Mouse (Mus musculus) liver, adult 2 months (tissue): ENCODE measurements at regions not wholly inside any gene's neighbourhood (a gene's known extent, or its start where the extent isn't known, plus 50 kb on each side); places are given as distances from the start of the nearest gene placed in this dataset.

Experiments used
- DNase-seq: peaks from one replicate; pipeline ENCODE4 v3.0.0-alpha.2; 2011; ENCODE audit warnings: low read depth, low spot score; ENCODE audit errors: extremely low read depth
- H3K27ac ChIP-seq: fragments of 200-500 bp; replicated peaks from 2 replicates; pipeline ENCODE4 v1.5.1; 2012; ENCODE audit warnings: low read depth, mild to moderate bottlenecking, control low read depth, inconsistent platforms, low read length; ENCODE audit not compliant: insufficient read depth
- H3K27me3 ChIP-seq: fragments of 200-500 bp; 2 replicates; pipeline ENCODE4 v1.6.1; 2012; ENCODE audit warnings: mild to moderate bottlenecking, moderate library complexity, low read length, inconsistent platforms; ENCODE audit not compliant: control insufficient read depth, insufficient read depth
- H3K36me3 ChIP-seq: fragments of 200-500 bp; 2 replicates; pipeline ENCODE4 v1.6.1; 2012; ENCODE audit warnings: low read length, inconsistent platforms; ENCODE audit not compliant: control insufficient read depth, insufficient read depth
- H3K4me1 ChIP-seq: fragments of 200-500 bp; 2 replicates; pipeline ENCODE4 v1.6.1; 2011; ENCODE audit warnings: low read length; ENCODE audit not compliant: control insufficient read depth, insufficient read depth
- H3K4me3 ChIP-seq: fragments of 200-500 bp; 2 replicates; pipeline ENCODE4 v1.5.1; 2011; ENCODE audit warnings: low read depth, mild to moderate bottlenecking, control low read depth, low read length, moderate library complexity; ENCODE audit not compliant: insufficient read depth
- H3K79me2 ChIP-seq: fragments of 200-500 bp; 2 replicates; pipeline ENCODE4 v1.6.1; 2012; ENCODE audit warnings: inconsistent platforms, mild to moderate bottlenecking, low read length, moderate library complexity; ENCODE audit not compliant: control insufficient read depth, insufficient read depth
- H3K9ac ChIP-seq: fragments of 200-500 bp; 2 replicates; pipeline ENCODE4 v1.6.1; 2012; ENCODE audit warnings: low read depth, mild to moderate bottlenecking, control low read depth, inconsistent platforms, low read length
- CTCF ChIP-seq: fragments of 200-500 bp; IDR thresholded peaks from 2 replicates; pipeline ENCODE4 v1.5.1; 2011; ENCODE audit warnings: low read depth, low read length, control low read depth
- POLR2A ChIP-seq: fragments of 200-500 bp; IDR thresholded peaks from 2 replicates; pipeline ENCODE4 v1.6.1; 2011; ENCODE audit warnings: low read length, control low read depth; ENCODE audit not compliant: insufficient read depth; ENCODE audit errors: extremely low read depth
- WGBS: fragments of 180-500 bp; shearing (Covaris S2); methylation state at CpG from one replicate; pipeline ENCODE4 v1.1.7; 2018; 5-methylcytosine and 5-hydroxymethylcytosine counted together

- no peak overlapping the region for H3K27ac ChIP-seq
- H3K4me1 ChIP-seq: no peaks in the 10 kb centered on the region
- WGBS: 84% methylated on average over 13 of the region's 13 CpGs
- H3K79me2 ChIP-seq: no peaks in the 10 kb centered on the region
- no peak for TF ChIP-seq POLR2A
- H3K4me3 ChIP-seq: no peak overlapping the region
- no peak overlapping the region for H3K9ac ChIP-seq
- H3K27me3 ChIP-seq: no peaks in the 10 kb centered on the region
- DNase-seq: no peak
- H3K36me3 ChIP-seq: no peaks in the 10 kb centered on the region
Observed at GRCm38 (mm10) chr1:42395651-42396260, 299.8 kb upstream of the Pou3f3 start.

- Histone ChIP-seq H3K27me3 (no peaks in the 10 kb centered on the region), H3K36me3 (no peaks in the 10 kb centered on the region), H3K27ac (no peak overlapping the region), H3K9ac (no peak overlapping the region), H3K79me2 (no peaks in the 10 kb centered on the region), H3K4me1 (no peaks in the 10 kb centered on the region), H3K4me3 (no peak overlapping the region)
- no peak for TF ChIP-seq POLR2A
- no peak for DNase-seq
- WGBS: 52% methylated on average over 8 of the region's 8 CpGs
Observed at GRCm38 (mm10) chr1:42398461-42399154, 297.0 kb upstream of the Pou3f3 start.

- H3K27ac ChIP-seq: no peak overlapping the region
- no peak for TF ChIP-seq CTCF
- TF ChIP-seq POLR2A: no peak
- 83% methylated on average over 21 of the region's 21 CpGs for WGBS
- no peak for DNase-seq
- H3K27me3 ChIP-seq: no peaks in the 10 kb centered on the region
- no peak overlapping the region for H3K9ac ChIP-seq
- no peaks in the 10 kb centered on the region for H3K36me3 ChIP-seq
- H3K79me2 ChIP-seq: no peaks in the 10 kb centered on the region
- no peaks in the 10 kb centered on the region for H3K4me1 ChIP-seq
- H3K4me3 ChIP-seq: no peak overlapping the region
Observed at GRCm38 (mm10) chr1:42415817-42416538, 279.6 kb upstream of the Pou3f3 start.

- Histone ChIP-seq H3K4me1 (no peaks in the 10 kb centered on the region), H3K36me3 (no peaks in the 10 kb centered on the region), H3K79me2 (no peaks in the 10 kb centered on the region), H3K27ac (no peak overlapping the region), H3K27me3 (no peaks in the 10 kb centered on the region), H3K4me3 (no peak overlapping the region), H3K9ac (no peak overlapping the region)
- TF ChIP-seq POLR2A (no peak), CTCF (no peak)
- WGBS: 27% methylated on average over 8 of the region's 8 CpGs
- no peak for DNase-seq
Observed at GRCm38 (mm10) chr1:42416539-42417218, 278.9 kb upstream of the Pou3f3 start.

GRCm38 (mm10) chr1:42417815-42418214, 277.8 kb upstream of the Pou3f3 start:
- Histone ChIP-seq H3K27ac (no peak overlapping the region), H3K27me3 (no peaks in the 10 kb centered on the region), H3K4me3 (no peak overlapping the region), H3K4me1 (no peaks in the 10 kb centered on the region), H3K79me2 (no peaks in the 10 kb centered on the region), H3K36me3 (no peaks in the 10 kb centered on the region), H3K9ac (no peak overlapping the region)
- WGBS: 48% methylated on average over 4 of the region's 4 CpGs
- no peak for TF ChIP-seq CTCF
- TF ChIP-seq POLR2A: no peak
- no peak for DNase-seq
